Mouse (Mus musculus) liver, postnatal 0 days (tissue): ENCODE results near the gene Dnm3. TPM values are rescaled to one million over a fixed set of nuclear protein-coding genes. Genes with fewer than 3 reads are reported as not detected.

Source experiments
- ATAC-seq: fragments of 200-750 bp; cut with Nextera tagmentation; 2 replicates; pipeline ENCODE4 v1.8.0; 2017; ENCODE audit warnings: mild to moderate bottlenecking, moderate library complexity
- DNase-seq: peaks from one replicate; pipeline ENCODE4 v3.0.0-alpha.2; 2016
- H3K27ac ChIP-seq: fragments of 300-500 bp; sonication (generic); 2 replicates; pipeline ENCODE4 v1.5.1; 2014; ENCODE audit warnings: antibody characterized with exemption, moderate library complexity, mild to moderate bottlenecking, low read depth
- H3K27me3 ChIP-seq: fragments of 300-500 bp; sonication (generic); 2 replicates; pipeline ENCODE4 v1.6.1; 2014; ENCODE audit warnings: low read length, control low read depth, mixed read lengths; ENCODE audit not compliant: insufficient read depth
- H3K36me3 ChIP-seq: fragments of 300-500 bp; sonication (generic); replicated peaks from 2 replicates; pipeline ENCODE4 v1.6.1; 2014; ENCODE audit warnings: mild to moderate bottlenecking, control low read depth, low read length, moderate library complexity, mixed read lengths; ENCODE audit not compliant: insufficient read depth
- H3K4me1 ChIP-seq: fragments of 300-500 bp; sonication (generic); 2 replicates; pipeline ENCODE4 v1.6.1; 2014; ENCODE audit warnings: antibody characterized with exemption, mild to moderate bottlenecking, control low read depth; ENCODE audit not compliant: insufficient read depth
- H3K4me2 ChIP-seq: fragments of 300-500 bp; sonication (generic); 2 replicates; pipeline ENCODE4 v1.6.1; 2014; ENCODE audit warnings: low read depth, mild to moderate bottlenecking, low read length, moderate library complexity, mixed read lengths
- H3K4me3 ChIP-seq: fragments of 300-500 bp; sonication (generic); 2 replicates; pipeline ENCODE4 v1.5.1; 2014; ENCODE audit warnings: low read depth, low read length
- H3K9ac ChIP-seq: fragments of 300-500 bp; sonication (generic); replicated peaks from 2 replicates; pipeline ENCODE4 v1.6.1; 2014; ENCODE audit warnings: mild to moderate bottlenecking, moderate library complexity
- H3K9me3 ChIP-seq: fragments of 300-500 bp; sonication (generic); 2 replicates; pipeline ENCODE4 v1.6.1; 2016; ENCODE audit warnings: mild to moderate bottlenecking, control low read depth, low read length, mixed read lengths
- CTCF ChIP-seq: sonication (generic); IDR thresholded peaks from 2 replicates; pipeline ENCODE4 v1.5.1; 2016; ENCODE audit warnings: antibody characterized with exemption, low read depth
- EP300 ChIP-seq: IDR thresholded peaks from 2 replicates; pipeline ENCODE4 v1.6.1; 2016; ENCODE audit warnings: antibody characterized with exemption, low read depth, mild to moderate bottlenecking
- WGBS: fragments of 180-500 bp; shearing (Covaris S2); extraction: QIAGEN DNeasy Blood & Tissue Kit; methylation state at CpG from one replicate; pipeline ENCODE4 v1.1.7; 2014; ENCODE audit not compliant: insufficient replicate concordance; 5-methylcytosine and 5-hydroxymethylcytosine counted together
- polyA plus RNA-seq: library from polyadenylated mRNA; unstranded; fragments of >200 nt; fragmentation: Nextera tagmentation; extraction: Ambion mirVana; gene quantifications from 2 replicates; pipeline ENCODE4 v1.2.1, GENCODE M21; 2015

Dnm3 gene
- polyA plus RNA-seq, 1 experiment from 2014 or later, result 0.14 TPM

- TF ChIP-seq EP300 (no peak), CTCF (no peak)
- Histone ChIP-seq H3K27me3 (no peaks in the 10 kb centered on the region), H3K4me3 (no peak overlapping the region), H3K27ac (no peak overlapping the region), H3K9ac (no peak overlapping the region), H3K4me2 (peak overlapping the region; percentile 27; the same call in 1 of the 2 replicates), H3K9me3 (no peaks in the 10 kb centered on the region), H3K36me3 (no peaks in the 10 kb centered on the region), H3K4me1 (0 out of 2 replicates have a peak, but pooled peaks cover 2% of the 10 kb centered on the region)
- WGBS, result 27% methylated on average over 12 of the region's 12 CpGs
- DNase-seq (no peak), ATAC-seq (peak; percentile 49; the same call in 1 of the 2 replicates)
Measured at GRCm38 (mm10) chr1:162206998-162207707, 270.7 kb downstream of the Dnm3 start.

GRCm38 (mm10) chr1:162202465-162203348 lies 275.1 kb downstream of the Dnm3 start:
- no peak for ATAC-seq

GRCm38 (mm10) chr1:162200446-162200845 lies 277.4 kb downstream of the Dnm3 start:
- no peak overlapping the region for H3K4me3 ChIP-seq
- H3K27me3 ChIP-seq, result no peaks in the 10 kb centered on the region
- no peaks in the 10 kb centered on the region for H3K9me3 ChIP-seq
- TF ChIP-seq EP300, result no peak
- TF ChIP-seq CTCF, result no peak
- DNase-seq, result no peak
- 64% methylated on average over 6 of the region's 6 CpGs for WGBS
- 0 out of 2 replicates have a peak, but pooled peaks cover 2% of the 10 kb centered on the region for H3K4me1 ChIP-seq
- H3K4me2 ChIP-seq, result no peak overlapping the region
- H3K27ac ChIP-seq, result no peak overlapping the region
- H3K9ac ChIP-seq, result no peak overlapping the region
- ATAC-seq, result no peak
- H3K36me3 ChIP-seq, result no peaks in the 10 kb centered on the region

More at GRCm38 (mm10) chr1:162202465-162203348, 275.1 kb downstream of the Dnm3 start:
- no peak for DNase-seq
- Histone ChIP-seq H3K36me3 (no peaks in the 10 kb centered on the region), H3K4me1 (0 out of 2 replicates have a peak, but pooled peaks cover 2% of the 10 kb centered on the region), H3K4me2 (no peak overlapping the region), H3K27me3 (no peaks in the 10 kb centered on the region), H3K9me3 (no peaks in the 10 kb centered on the region), H3K27ac (no peak overlapping the region), H3K9ac (no peak overlapping the region), H3K4me3 (no peak overlapping the region)
- no peak for TF ChIP-seq EP300
- no peak for TF ChIP-seq CTCF
- 59% methylated on average over 12 of the region's 12 CpGs for WGBS

- Histone ChIP-seq H3K4me3 (no peak overlapping the region), H3K4me1 (no peaks in the 10 kb centered on the region), H3K27me3 (no peaks in the 10 kb centered on the region), H3K4me2 (no peak overlapping the region), H3K9me3 (no peaks in the 10 kb centered on the region), H3K27ac (no peak overlapping the region), H3K36me3 (no peaks in the 10 kb centered on the region), H3K9ac (no peak overlapping the region)
- no peak for ATAC-seq
- WGBS, result 85% methylated on average over 9 of the region's 9 CpGs
- TF ChIP-seq CTCF, result no peak
- no peak for TF ChIP-seq EP300
- no peak for DNase-seq
Measured at GRCm38 (mm10) chr1:162196812-162197680, 280.8 kb downstream of the Dnm3 start.

GRCm38 (mm10) chr1:162188744-162189143 lies 289.1 kb downstream of the Dnm3 start:
- Histone ChIP-seq H3K27me3 (no peaks in the 10 kb centered on the region), H3K9ac (no peak overlapping the region), H3K4me1 (no peaks in the 10 kb centered on the region), H3K4me3 (no peak overlapping the region), H3K9me3 (no peaks in the 10 kb centered on the region), H3K4me2 (no peak overlapping the region), H3K27ac (no peak overlapping the region), H3K36me3 (no peaks in the 10 kb centered on the region)
- no peak for DNase-seq
- 72% methylated on average over 4 of the region's 4 CpGs for WGBS
- TF ChIP-seq EP300, result no peak
- TF ChIP-seq CTCF, result no peak
- ATAC-seq, result no peak
